Mouse (Mus musculus) hindbrain, embryonic 16.5 days (tissue): ENCODE data around the gene S100a2. TPM values are rescaled to one million over a fixed set of nuclear protein-coding genes. Genes with fewer than 3 reads are reported as not detected.

Source experiments
- ATAC-seq: fragments of 200-750 bp; cut with Nextera tagmentation; 2 replicates; pipeline ENCODE4 v1.8.0; 2017; ENCODE audit warnings: moderate TSS enrichment, moderate library complexity
- H3K27ac ChIP-seq: fragments of 300-500 bp; sonication (generic); 2 replicates; pipeline ENCODE4 v1.5.1; 2014; ENCODE audit warnings: low read depth, mild to moderate bottlenecking, control low read depth, low read length, moderate library complexity
- H3K27me3 ChIP-seq: fragments of 300-500 bp; sonication (generic); replicated peaks from 2 replicates; pipeline ENCODE4 v1.6.1; 2014; ENCODE audit warnings: low read length; ENCODE audit not compliant: control insufficient read depth, insufficient read depth
- H3K36me3 ChIP-seq: fragments of 300-500 bp; sonication (generic); 2 replicates; pipeline ENCODE4 v1.6.1; 2014; ENCODE audit warnings: mild to moderate bottlenecking, low read length, moderate library complexity, mixed read lengths; ENCODE audit not compliant: control insufficient read depth, insufficient read depth
- H3K4me1 ChIP-seq: fragments of 300-500 bp; sonication (generic); 2 replicates; pipeline ENCODE4 v1.6.1; 2014; ENCODE audit warnings: low read depth, low read length; ENCODE audit not compliant: control insufficient read depth, insufficient read depth
- H3K4me2 ChIP-seq: fragments of 300-500 bp; sonication (generic); 2 replicates; pipeline ENCODE4 v1.6.1; 2014; ENCODE audit warnings: mild to moderate bottlenecking, low read length, control low read depth, moderate library complexity
- H3K4me3 ChIP-seq: fragments of 300-500 bp; sonication (generic); 2 replicates; pipeline ENCODE4 v1.5.1; 2014; ENCODE audit warnings: mild to moderate bottlenecking, low read length, control low read depth, moderate library complexity
- H3K9ac ChIP-seq: fragments of 300-500 bp; sonication (generic); 2 replicates; pipeline ENCODE4 v1.6.1; 2014; ENCODE audit warnings: low read depth, mild to moderate bottlenecking, control low read depth, low read length, moderate library complexity
- H3K9me3 ChIP-seq: fragments of 300-500 bp; sonication (generic); 2 replicates; pipeline ENCODE4 v1.6.1; 2014; ENCODE audit warnings: mild to moderate bottlenecking, low read length, moderate library complexity; ENCODE audit not compliant: control insufficient read depth
- WGBS: fragments of 180-500 bp; shearing (Covaris S2); extraction: QIAGEN DNeasy Blood & Tissue Kit; methylation state at CpG from one replicate; pipeline ENCODE4 v1.1.7; 2014; 5-methylcytosine and 5-hydroxymethylcytosine counted together
- polyA plus RNA-seq: library from polyadenylated mRNA; unstranded; fragments of >200 nt; fragmentation: Nextera tagmentation; extraction: Ambion mirVana; gene quantifications from 2 replicates; pipeline ENCODE4 v1.2.1, GENCODE M21; 2015

The S100a2 gene
- polyA plus RNA-seq, 1 experiment from 2014 or later, result not detected

DNA sequence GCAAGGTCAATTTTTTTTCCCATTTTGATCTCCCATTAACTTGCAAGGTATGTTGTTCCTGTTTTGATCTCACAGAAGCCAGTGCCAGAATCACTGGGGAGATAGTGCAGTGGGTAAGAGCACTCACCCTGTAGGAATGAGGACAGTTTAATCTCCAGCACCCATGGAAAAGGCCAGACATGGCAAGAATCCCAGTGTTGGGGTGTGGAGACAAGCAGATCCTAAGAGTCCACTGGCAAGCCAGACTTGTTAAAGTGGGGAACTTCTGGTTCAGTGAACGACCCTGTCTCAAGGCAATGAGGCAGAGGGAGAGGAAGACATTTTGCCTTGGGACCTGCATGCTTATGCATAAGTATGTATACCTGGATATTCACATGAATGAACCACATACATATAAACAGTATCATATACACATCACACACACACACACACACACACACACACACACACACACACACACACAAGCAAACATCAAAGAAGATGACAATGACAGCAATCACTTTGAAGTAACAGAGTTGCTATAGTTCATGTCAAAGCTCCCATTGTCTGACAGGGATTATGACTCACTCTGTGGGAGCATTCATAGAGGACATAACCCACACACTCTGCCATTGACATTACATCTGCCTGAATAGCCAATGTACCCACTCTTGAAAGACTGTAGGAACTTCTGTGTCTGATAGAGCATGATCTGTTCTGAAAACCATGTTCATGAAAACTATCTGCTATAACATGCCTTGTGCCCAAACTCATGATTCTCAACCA is 48.6 kb downstream of the S100a2 start:
- ATAC-seq, result no peak
- Histone ChIP-seq H3K4me2 (no peak overlapping the region), H3K4me3 (no peak overlapping the region), H3K4me1 (no peaks in the 10 kb centered on the region), H3K36me3 (no peaks in the 10 kb centered on the region), H3K9me3 (no peaks in the 10 kb centered on the region), H3K27ac (no peak overlapping the region), H3K9ac (no peak overlapping the region), H3K27me3 (no peaks in the 10 kb centered on the region)
- 79% methylated on average over 1 of the region's 1 CpGs for WGBS

DNA sequence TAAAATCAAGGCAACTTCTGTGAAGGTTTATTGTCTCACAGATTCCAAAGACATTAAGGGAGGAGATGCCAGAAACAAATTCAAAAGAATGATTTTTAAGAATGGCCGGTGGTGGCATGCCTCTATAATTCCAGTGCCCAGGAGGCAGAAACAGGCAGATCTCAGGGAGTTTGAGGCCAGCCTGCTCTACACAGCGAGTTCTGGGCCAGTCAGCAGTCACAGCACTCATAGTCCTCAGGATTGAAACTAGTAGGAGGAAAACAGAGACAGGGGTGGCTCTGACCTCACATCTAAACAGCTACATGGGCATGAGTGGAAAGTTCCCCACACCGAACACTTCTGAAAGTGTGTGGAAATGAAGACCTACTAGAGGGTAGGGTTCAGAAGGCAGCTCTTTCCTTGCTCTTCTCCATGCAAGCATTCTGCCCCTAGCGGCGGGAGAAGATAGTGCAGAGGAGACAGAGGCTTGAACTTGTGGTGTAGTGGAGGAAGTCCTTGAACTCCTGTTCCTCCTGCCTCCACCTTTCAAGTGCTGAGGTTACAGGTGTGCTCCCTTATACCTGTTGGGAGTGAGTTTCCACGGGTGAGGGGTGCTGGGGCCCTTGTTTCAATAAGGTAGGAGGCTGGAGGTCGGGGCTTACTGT is 49.6 kb downstream of the S100a2 start:
- no peak overlapping the region for H3K4me2 ChIP-seq
- no peak overlapping the region for H3K27ac ChIP-seq
- no peak overlapping the region for H3K9ac ChIP-seq
- H3K27me3 ChIP-seq, result no peaks in the 10 kb centered on the region
- H3K9me3 ChIP-seq, result no peaks in the 10 kb centered on the region
- no peak for ATAC-seq
- no peak overlapping the region for H3K4me3 ChIP-seq
- no peaks in the 10 kb centered on the region for H3K4me1 ChIP-seq
- H3K36me3 ChIP-seq, result no peaks in the 10 kb centered on the region
- 55% methylated on average over 7 of the region's 7 CpGs for WGBS

DNA sequence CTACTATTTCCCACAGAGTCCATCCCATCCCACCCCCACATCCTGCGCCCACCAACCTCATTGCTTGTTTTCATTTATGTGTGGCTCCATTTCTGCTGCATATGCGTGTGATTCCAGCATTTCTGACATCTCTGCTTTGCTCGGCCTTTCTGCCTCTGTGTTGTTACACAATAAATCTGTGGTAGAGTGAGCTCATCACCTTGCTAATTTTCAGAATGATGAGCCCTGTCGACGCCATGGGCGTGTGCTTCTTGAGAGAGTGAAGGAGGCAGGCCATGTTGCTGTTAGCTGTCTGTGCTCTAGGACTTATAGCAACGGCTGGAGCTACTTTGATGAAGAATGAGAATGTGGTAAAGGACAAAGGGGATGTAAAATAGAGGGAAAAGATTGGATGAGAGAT is 50.9 kb downstream of the S100a2 start:
- Histone ChIP-seq H3K4me3 (no peak overlapping the region), H3K4me2 (no peak overlapping the region), H3K9ac (no peak overlapping the region), H3K36me3 (no peaks in the 10 kb centered on the region), H3K27ac (no peak overlapping the region), H3K4me1 (no peaks in the 10 kb centered on the region), H3K9me3 (no peaks in the 10 kb centered on the region), H3K27me3 (no peaks in the 10 kb centered on the region)
- no peak for ATAC-seq
- WGBS, result 86% methylated on average over 7 of the region's 7 CpGs

Other genes starting within 250 kb of the S100a2 start
- 30.1 and 30.8 TPM in 2 replicates for gene Slc27a3, start 200.3 kb upstream of the S100a2 start, polyA plus RNA-seq
- 27.8 and 30.3 TPM in 2 replicates for gene Ints3, start 156.6 kb upstream of the S100a2 start, polyA plus RNA-seq
- 3.1 and 3.2 TPM in 2 replicates for gene Npr1, start 124.4 kb upstream of the S100a2 start, polyA plus RNA-seq
- gene Ilf2, start 114.1 kb upstream of the S100a2 start, polyA plus RNA-seq, result 224 and 229 TPM in 2 replicates
- gene Snapin, start 99.2 kb upstream of the S100a2 start, polyA plus RNA-seq, result 96.8 and 98.1 TPM in 2 replicates
- 161 and 164 TPM in 2 replicates for gene Chtop, start 80.7 kb upstream of the S100a2 start, polyA plus RNA-seq
- gene S100a1, start 75.9 kb upstream of the S100a2 start, polyA plus RNA-seq, result 26.1 and 40.5 TPM in 2 replicates
- gene S100a13, start 75.8 kb upstream of the S100a2 start, polyA plus RNA-seq, result 13.6 and 17.2 TPM in 2 replicates
- 0.19 TPM in 1 of 2 replicates, not detected in the other for gene S100a14, start 63.4 kb upstream of the S100a2 start, polyA plus RNA-seq
- 50.5 and 60.8 TPM in 2 replicates for gene S100a16, start 53.0 kb upstream of the S100a2 start, polyA plus RNA-seq
- gene S100a3, start 29.7 kb upstream of the S100a2 start, polyA plus RNA-seq, result 1.0 and 1.6 TPM in 2 replicates
- 0.51 TPM in 1 of 2 replicates, not detected in the other for gene Gm42674, start 11.7 kb downstream of the S100a2 start, polyA plus RNA-seq
- gene S100a4, start 13.5 kb downstream of the S100a2 start, polyA plus RNA-seq, result 0.36 and 1.4 TPM in 2 replicates
- gene S100a5, start 18.3 kb downstream of the S100a2 start, polyA plus RNA-seq, result not detected in 2 replicates
- gene S100a6, start 22.6 kb downstream of the S100a2 start, polyA plus RNA-seq, result 31.7 and 32.1 TPM in 2 replicates
- 0.20 and 0.24 TPM in 2 replicates for gene S100a7a, start 63.8 kb downstream of the S100a2 start, polyA plus RNA-seq
- 2.2 and 6.7 TPM in 2 replicates for gene S100a8, start 78.7 kb downstream of the S100a2 start, polyA plus RNA-seq
- gene S100a9, start 105.5 kb downstream of the S100a2 start, polyA plus RNA-seq, result 3.1 and 5.5 TPM in 2 replicates
- not detected in 2 replicates for gene Pglyrp4, start 136.7 kb downstream of the S100a2 start, polyA plus RNA-seq
- gene Gm5849, start 187.6 kb downstream of the S100a2 start, polyA plus RNA-seq, result not detected in 2 replicates